Mouse (Mus musculus) CD4-positive helper T cell, adult 2 months (primary cell): Measurements from ENCODE around the gene Radil.

Experiments
- DNase-seq: peaks from one replicate; pipeline ENCODE4 v3.0.0-alpha.2; 2012; ENCODE audit warnings: low read depth, missing footprints, low spot score

The Radil gene

GRCm38 (mm10) chr5:142448623-142449022, 102.3 kb downstream of the Radil start:
- no peak for DNase-seq

- peak; percentile 89 for DNase-seq
Observed at GRCm38 (mm10) chr5:142448076-142448475, 102.8 kb downstream of the Radil start.

- peak; percentile 39 for DNase-seq
Observed at GRCm38 (mm10) chr5:142445709-142446108, 105.2 kb downstream of the Radil start.

GRCm38 (mm10) chr5:142444791-142445531, 105.9 kb downstream of the Radil start:
- DNase-seq = peak; percentile 59

GRCm38 (mm10) chr5:142443994-142444393, 106.9 kb downstream of the Radil start:
- no peak for DNase-seq

- DNase-seq = no peak
Observed at GRCm38 (mm10) chr5:142443514-142443913, 107.4 kb downstream of the Radil start.

- DNase-seq = peak; percentile 52
Observed at GRCm38 (mm10) chr5:142442045-142442440, 108.9 kb downstream of the Radil start.

- peak; percentile 85 for DNase-seq
Observed at GRCm38 (mm10) chr5:142441332-142442044, 109.4 kb downstream of the Radil start.

- peak; percentile 98 for DNase-seq
Observed at GRCm38 (mm10) chr5:142440451-142441147, 110.3 kb downstream of the Radil start.

- DNase-seq = peak; percentile 66
Observed at GRCm38 (mm10) chr5:142439911-142440432, 110.9 kb downstream of the Radil start.

- DNase-seq = no peak
Observed at GRCm38 (mm10) chr5:142438380-142438938, 112.4 kb downstream of the Radil start.

GRCm38 (mm10) chr5:142435736-142436135, 115.2 kb downstream of the Radil start:
- DNase-seq = no peak
